Mouse (Mus musculus) E14TG2a.4 (cell line): ENCODE measurements around the gene Brwd1.
A peak's percentile ranks its signal among the peaks of the same experiment; 100 is the strongest.

Experiments
- H3K27me3 ChIP-seq: 2 replicates; pipeline ENCODE4 v1.6.1; 2014; ENCODE audit warnings: low read length, control low read depth; ENCODE audit not compliant: insufficient read depth
- H3K36me3 ChIP-seq: 2 replicates; pipeline ENCODE4 v1.6.1; 2014; ENCODE audit warnings: low read length, control low read depth; ENCODE audit not compliant: insufficient read depth
- H3K4me1 ChIP-seq: replicated peaks from 2 replicates; pipeline ENCODE4 v1.6.1; 2014; ENCODE audit warnings: low read depth, low read length, control low read depth
- H3K4me3 ChIP-seq: replicated peaks from 2 replicates; pipeline ENCODE4 v1.5.1; 2014; ENCODE audit warnings: mild to moderate bottlenecking, low read length
- H3K9me3 ChIP-seq: 2 replicates; pipeline ENCODE4 v1.6.1; 2014; ENCODE audit warnings: low read length, control low read depth
- CTCF ChIP-seq: conservative IDR thresholded peaks from 2 replicates; pipeline ENCODE4 v1.5.1; 2014; ENCODE audit warnings: low read length
- NANOG ChIP-seq: IDR thresholded peaks from 2 replicates; pipeline ENCODE4 v1.6.1; 2014; ENCODE audit warnings: borderline replicate concordance, low read length, mixed read lengths
- POU5F1 ChIP-seq: IDR thresholded peaks from 2 replicates; pipeline ENCODE4 v1.6.1; 2014; ENCODE audit warnings: low read length, borderline replicate concordance

Gene Brwd1

GRCm38 (mm10) chr16:96085597-96085996 lies 3.3 kb upstream of the Brwd1 start:
- Histone ChIP-seq H3K27me3 (no peaks in the 10 kb centered on the region), H3K36me3 (peaks cover 7% of the 10 kb centered on the region), H3K4me3 (no peak overlapping the region), H3K4me1 (peaks cover 73% of the 10 kb centered on the region), H3K9me3 (no peaks in the 10 kb centered on the region)
- no peak for TF ChIP-seq POU5F1
- no peak for TF ChIP-seq CTCF
- no peak for TF ChIP-seq NANOG

- H3K4me3 ChIP-seq = peak overlapping the region; percentile 82
- H3K27me3 ChIP-seq = no peaks in the 10 kb centered on the region
- H3K9me3 ChIP-seq = no peaks in the 10 kb centered on the region
- no peak for TF ChIP-seq CTCF
- no peak for TF ChIP-seq POU5F1
- no peak for TF ChIP-seq NANOG
- peaks cover 30% of the 10 kb centered on the region for H3K36me3 ChIP-seq
- peaks cover 84% of the 10 kb centered on the region for H3K4me1 ChIP-seq
Observed at GRCm38 (mm10) chr16:96083179-96083646, 887 bp upstream of the Brwd1 start.

GRCm38 (mm10) chr16:96081742-96082241 lies 534 bp downstream of the Brwd1 start:
- peaks cover 45% of the 10 kb centered on the region for H3K36me3 ChIP-seq
- no peaks in the 10 kb centered on the region for H3K9me3 ChIP-seq
- H3K4me3 ChIP-seq = peak overlapping the region; percentile 94
- TF ChIP-seq CTCF = no peak
- TF ChIP-seq POU5F1 = no peak
- TF ChIP-seq NANOG = no peak
- peaks cover 84% of the 10 kb centered on the region for H3K4me1 ChIP-seq
- no peaks in the 10 kb centered on the region for H3K27me3 ChIP-seq

GRCm38 (mm10) chr16:96081331-96081730 lies 995 bp downstream of the Brwd1 start:
- Histone ChIP-seq H3K36me3 (peaks cover 48% of the 10 kb centered on the region), H3K27me3 (no peaks in the 10 kb centered on the region), H3K4me1 (peaks cover 80% of the 10 kb centered on the region), H3K9me3 (no peaks in the 10 kb centered on the region), H3K4me3 (peak overlapping the region; percentile 94)
- TF ChIP-seq CTCF (no peak), POU5F1 (no peak), NANOG (no peak)

- TF ChIP-seq POU5F1 = no peak
- TF ChIP-seq NANOG = no peak
- TF ChIP-seq CTCF = no peak
- Histone ChIP-seq H3K36me3 (peaks cover 56% of the 10 kb centered on the region), H3K4me1 (peaks cover 72% of the 10 kb centered on the region), H3K9me3 (no peaks in the 10 kb centered on the region), H3K27me3 (no peaks in the 10 kb centered on the region), H3K4me3 (peak overlapping the region; percentile 94)
Observed at GRCm38 (mm10) chr16:96080524-96080923, 1.8 kb downstream of the Brwd1 start.

- peaks cover 95% of the 10 kb centered on the region for H3K36me3 ChIP-seq
- no peak overlapping the region for H3K4me3 ChIP-seq
- no peaks in the 10 kb centered on the region for H3K9me3 ChIP-seq
- TF ChIP-seq CTCF = no peak
- TF ChIP-seq NANOG = no peak
- TF ChIP-seq POU5F1 = no peak
- H3K27me3 ChIP-seq = no peaks in the 10 kb centered on the region
- H3K4me1 ChIP-seq = peaks cover 44% of the 10 kb centered on the region
Observed at GRCm38 (mm10) chr16:96068364-96068763, 14.0 kb downstream of the Brwd1 start.

- Histone ChIP-seq H3K36me3 (peaks cover 95% of the 10 kb centered on the region), H3K27me3 (no peaks in the 10 kb centered on the region), H3K4me1 (peaks cover 59% of the 10 kb centered on the region), H3K9me3 (no peaks in the 10 kb centered on the region), H3K4me3 (no peak overlapping the region)
- TF ChIP-seq CTCF = no peak
- no peak for TF ChIP-seq NANOG
- TF ChIP-seq POU5F1 = no peak
Observed at GRCm38 (mm10) chr16:96066174-96066573, 16.2 kb downstream of the Brwd1 start.

GRCm38 (mm10) chr16:96064649-96065048 lies 17.7 kb downstream of the Brwd1 start:
- TF ChIP-seq POU5F1 (no peak), CTCF (no peak)
- Histone ChIP-seq H3K4me1 (peaks cover 57% of the 10 kb centered on the region), H3K27me3 (no peaks in the 10 kb centered on the region), H3K36me3 (peaks cover 96% of the 10 kb centered on the region), H3K4me3 (no peak overlapping the region), H3K9me3 (no peaks in the 10 kb centered on the region)

GRCm38 (mm10) chr16:96044096-96044495 lies 38.2 kb downstream of the Brwd1 start:
- Histone ChIP-seq H3K4me3 (peak overlapping the region; percentile 32; the same call in 1 of the 2 replicates), H3K36me3 (peaks cover 93% of the 10 kb centered on the region), H3K4me1 (peaks cover 34% of the 10 kb centered on the region), H3K9me3 (no peaks in the 10 kb centered on the region), H3K27me3 (no peaks in the 10 kb centered on the region)
- TF ChIP-seq CTCF (peak; percentile 43), POU5F1 (no peak)
